Mouse (Mus musculus) midbrain, embryonic 14.5 days (tissue): ENCODE results near the gene Gm20388. TPM values are rescaled to one million over a fixed set of nuclear protein-coding genes. Genes with fewer than 3 reads are reported as not detected.
A peak's percentile ranks its signal among the peaks of the same experiment; 100 is the strongest.

Experiments used
- ATAC-seq: fragments of 200-750 bp; cut with Nextera tagmentation; 2 replicates; pipeline ENCODE4 v1.8.0; 2017; ENCODE audit warnings: moderate number of reproducible peaks, moderate library complexity; ENCODE audit not compliant: low FRiP score, low TSS enrichment
- DNase-seq: peaks from one replicate; pipeline ENCODE4 v3.0.0-alpha.2; 2015
- H3K27ac ChIP-seq: fragments of 300-500 bp; sonication (generic); replicated peaks from 2 replicates; pipeline ENCODE4 v1.5.1; 2014; ENCODE audit warnings: mild to moderate bottlenecking, low read depth, low read length, moderate library complexity
- H3K27me3 ChIP-seq: fragments of 300-500 bp; sonication (generic); 2 replicates; pipeline ENCODE4 v1.6.1; 2014; ENCODE audit warnings: low read length, control low read depth, mixed read lengths; ENCODE audit not compliant: control insufficient read depth, insufficient read depth
- H3K36me3 ChIP-seq: fragments of 300-500 bp; sonication (generic); 2 replicates; pipeline ENCODE4 v1.6.1; 2014; ENCODE audit warnings: low read length, control low read depth; ENCODE audit not compliant: control insufficient read depth, insufficient read depth
- H3K4me1 ChIP-seq: fragments of 300-500 bp; sonication (generic); 2 replicates; pipeline ENCODE4 v1.6.1; 2014; ENCODE audit warnings: mild to moderate bottlenecking, antibody characterized with exemption, low read length, control low read depth; ENCODE audit not compliant: control insufficient read depth, insufficient read depth
- H3K4me2 ChIP-seq: fragments of 300-500 bp; sonication (generic); 2 replicates; pipeline ENCODE4 v1.6.1; 2014; ENCODE audit warnings: mild to moderate bottlenecking, low read length, moderate library complexity
- H3K4me3 ChIP-seq: fragments of 300-500 bp; sonication (generic); replicated peaks from 2 replicates; pipeline ENCODE4 v1.5.1; 2014; ENCODE audit warnings: low read depth, low read length
- H3K9ac ChIP-seq: fragments of 300-500 bp; sonication (generic); replicated peaks from 2 replicates; pipeline ENCODE4 v1.6.1; 2014; ENCODE audit warnings: mild to moderate bottlenecking, low read length, moderate library complexity
- H3K9me3 ChIP-seq: fragments of 300-500 bp; sonication (generic); 2 replicates; pipeline ENCODE4 v1.6.1; 2016; ENCODE audit warnings: low read length, control low read depth, mixed read lengths; ENCODE audit not compliant: control insufficient read depth
- WGBS: fragments of 180-500 bp; shearing (Covaris S2); extraction: QIAGEN DNeasy Blood & Tissue Kit; methylation state at CpG from one replicate; pipeline ENCODE4 v1.1.7; 2014; 5-methylcytosine and 5-hydroxymethylcytosine counted together
- polyA plus RNA-seq: library from polyadenylated mRNA; unstranded; fragments of >200 nt; fragmentation: Nextera tagmentation; extraction: Ambion mirVana; gene quantifications from 2 replicates; pipeline ENCODE4 v1.2.1, GENCODE M21; 2014

The Gm20388 gene
- polyA plus RNA-seq, 1 experiment from 2014 or later, result 4.1 TPM

GRCm38 (mm10) chr8:122475580-122476320 is 2565.1 kb downstream of the Gm20388 start, which contains the start of the genes Rnf166 and Ctu2:
Rnf166 (minus strand) TSS chr8:122476064.
Ctu2 (plus strand) TSS chr8:122476143.
- Histone ChIP-seq H3K4me1 (peaks cover 16% of the 10 kb centered on the region), H3K27me3 (no peaks in the 10 kb centered on the region), H3K4me2 (peak within 1 kb of the TSS; percentile 95), H3K27ac (peak within 1 kb of the TSS; percentile 88), H3K4me3 (peak within 1 kb of the TSS; percentile 99), H3K36me3 (peaks cover 50% of the 10 kb centered on the region), H3K9ac (peak within 1 kb of the TSS; percentile 89), H3K9me3 (no peaks in the 10 kb centered on the region)
- WGBS, result under 1% methylated on average over 92 of the region's 103 CpGs
- ATAC-seq (peak; percentile 93), DNase-seq (peak; percentile 97)

- Histone ChIP-seq H3K27ac (no peak overlapping the region), H3K4me1 (no peaks in the 10 kb centered on the region), H3K36me3 (peaks cover 65% of the 10 kb centered on the region), H3K9ac (no peak overlapping the region), H3K9me3 (no peaks in the 10 kb centered on the region), H3K4me3 (no peak overlapping the region), H3K27me3 (no peaks in the 10 kb centered on the region), H3K4me2 (no peak overlapping the region)
- DNase-seq, result no peak
- ATAC-seq, result 0 out of 2 replicates have a peak, but pooled peaks have one; percentile 17
- 97% methylated on average over 8 of the region's 8 CpGs for WGBS
These were observed 2571.8 kb downstream of the Gm20388 start for GRCm38 (mm10) chr8:122482448-122482847.

DNA sequence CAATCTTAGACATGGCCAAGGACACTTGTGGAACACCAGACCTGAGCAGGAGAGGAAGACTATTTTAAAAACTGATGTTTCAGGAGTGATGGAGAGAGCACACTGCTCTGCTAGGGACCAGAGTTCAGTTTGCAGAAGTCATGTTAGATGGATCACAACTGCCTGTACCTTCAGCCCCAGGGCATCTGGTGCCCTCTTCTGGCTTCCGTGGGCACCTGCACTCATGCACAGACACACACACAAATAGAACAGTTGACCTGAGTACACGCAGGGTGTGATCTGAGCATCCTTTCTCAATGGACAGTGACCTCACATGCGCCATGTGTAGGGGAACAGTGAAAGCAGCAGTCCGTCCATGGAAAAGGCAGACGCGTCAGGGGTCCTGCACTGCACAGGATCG is 2573.2 kb downstream of the Gm20388 start:
- H3K4me3 ChIP-seq, result no peak overlapping the region
- ATAC-seq, result no peak
- no peak overlapping the region for H3K27ac ChIP-seq
- H3K4me1 ChIP-seq, result no peaks in the 10 kb centered on the region
- no peak for DNase-seq
- H3K36me3 ChIP-seq, result peaks cover 51% of the 10 kb centered on the region
- no peaks in the 10 kb centered on the region for H3K9me3 ChIP-seq
- H3K4me2 ChIP-seq, result no peak overlapping the region
- no peak overlapping the region for H3K9ac ChIP-seq
- WGBS, result 95% methylated on average over 7 of the region's 7 CpGs
- no peaks in the 10 kb centered on the region for H3K27me3 ChIP-seq

GRCm38 (mm10) chr8:122484831-122485230 is 2574.2 kb downstream of the Gm20388 start:
- DNase-seq (no peak), ATAC-seq (no peak)
- H3K4me2 ChIP-seq, result no peak overlapping the region
- H3K36me3 ChIP-seq, result peaks cover 41% of the 10 kb centered on the region
- H3K9ac ChIP-seq, result no peak overlapping the region
- no peak overlapping the region for H3K4me3 ChIP-seq
- no peak overlapping the region for H3K27ac ChIP-seq
- WGBS, result 93% methylated on average over 12 of the region's 12 CpGs
- H3K27me3 ChIP-seq, result no peaks in the 10 kb centered on the region
- H3K4me1 ChIP-seq, result no peaks in the 10 kb centered on the region
- H3K9me3 ChIP-seq, result no peaks in the 10 kb centered on the region

GRCm38 (mm10) chr8:122488387-122488786 is 2577.7 kb downstream of the Gm20388 start:
- ATAC-seq (no peak), DNase-seq (no peak)
- H3K4me3 ChIP-seq, result no peak overlapping the region

DNA sequence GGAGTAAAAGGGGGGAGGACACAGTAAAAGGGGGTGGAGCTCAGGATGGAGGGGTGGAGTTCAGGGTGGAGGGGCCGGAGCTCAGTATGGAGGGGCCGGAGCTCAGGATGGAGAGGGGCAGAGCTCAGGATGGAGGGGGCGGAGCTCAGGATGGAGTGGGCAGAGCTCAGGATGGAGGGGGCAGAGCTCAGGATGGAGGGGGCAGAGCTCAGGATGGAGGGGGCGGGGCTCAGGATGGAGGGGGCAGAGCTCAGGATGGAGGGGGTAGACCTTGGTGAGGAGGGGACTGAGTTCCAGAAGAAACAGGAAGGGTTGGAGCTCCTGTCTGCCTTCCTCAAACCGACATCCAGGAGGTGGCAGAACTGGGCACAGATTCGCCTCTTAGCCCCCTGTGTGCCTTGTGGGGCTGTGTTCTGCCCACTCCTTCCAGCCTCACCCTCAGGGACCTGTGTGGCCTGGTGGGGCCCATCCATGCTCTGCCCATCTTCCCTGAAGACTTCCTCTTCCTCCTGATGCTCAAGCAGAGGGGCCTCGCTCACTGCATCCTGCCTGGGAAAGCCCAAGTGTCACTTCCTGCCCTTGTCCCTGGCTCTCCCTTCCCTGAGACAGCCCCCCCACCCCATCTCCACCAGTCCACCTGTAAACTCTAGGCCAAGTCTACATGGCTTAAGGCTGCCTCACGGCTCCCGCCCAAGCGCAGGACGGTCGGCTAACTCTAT is 2586.5 kb downstream of the Gm20388 start:
- H3K4me2 ChIP-seq, result no peak overlapping the region
- no peaks in the 10 kb centered on the region for H3K36me3 ChIP-seq
- no peak overlapping the region for H3K27ac ChIP-seq
- WGBS, result 82% methylated on average over 12 of the region's 12 CpGs
- ATAC-seq (no peak), DNase-seq (no peak)
- no peak overlapping the region for H3K4me3 ChIP-seq
- no peaks in the 10 kb centered on the region for H3K4me1 ChIP-seq
- no peak overlapping the region for H3K9ac ChIP-seq
- H3K27me3 ChIP-seq, result no peaks in the 10 kb centered on the region
- no peaks in the 10 kb centered on the region for H3K9me3 ChIP-seq

More at GRCm38 (mm10) chr8:122488387-122488786, 2577.7 kb downstream of the Gm20388 start:
- no peak overlapping the region for H3K27ac ChIP-seq
- H3K4me2 ChIP-seq, result no peak overlapping the region
- H3K9ac ChIP-seq, result no peak overlapping the region
- no peaks in the 10 kb centered on the region for H3K27me3 ChIP-seq
- H3K36me3 ChIP-seq, result peaks cover 11% of the 10 kb centered on the region
- H3K9me3 ChIP-seq, result no peaks in the 10 kb centered on the region
- WGBS, result 90% methylated on average over 9 of the region's 9 CpGs
- H3K4me1 ChIP-seq, result no peaks in the 10 kb centered on the region

GRCm38 (mm10) chr8:122497912-122498311 is 2587.3 kb downstream of the Gm20388 start:
- 60% methylated on average over 17 of the region's 17 CpGs for WGBS
- ATAC-seq, result no peak
- Histone ChIP-seq H3K4me1 (no peaks in the 10 kb centered on the region), H3K9ac (no peak overlapping the region), H3K27me3 (no peaks in the 10 kb centered on the region), H3K4me3 (no peak overlapping the region), H3K9me3 (no peaks in the 10 kb centered on the region), H3K27ac (no peak overlapping the region), H3K36me3 (no peaks in the 10 kb centered on the region), H3K4me2 (no peak overlapping the region)
- DNase-seq, result no peak

DNA sequence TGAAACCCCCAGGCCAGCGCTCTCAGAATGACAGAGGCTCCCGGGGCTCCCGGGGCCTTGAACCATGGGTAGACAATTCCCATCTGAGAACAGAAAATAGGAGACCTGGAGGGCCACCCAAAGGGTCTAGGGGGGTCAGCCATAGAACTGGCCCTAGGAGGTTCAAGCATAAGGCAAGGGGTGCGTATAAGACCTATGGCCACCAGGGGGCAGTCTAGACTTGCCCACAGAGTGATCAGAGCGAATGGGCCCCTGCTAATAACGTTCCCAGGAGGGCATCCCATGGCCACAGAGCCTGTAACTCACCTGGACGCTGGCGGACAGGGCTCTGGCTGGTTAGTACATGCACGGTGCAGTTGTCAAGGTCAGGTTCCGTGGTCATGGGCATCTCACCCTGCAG is 2590.2 kb downstream of the Gm20388 start:
- Histone ChIP-seq H3K9ac (no peak overlapping the region), H3K9me3 (no peaks in the 10 kb centered on the region), H3K4me3 (no peak overlapping the region), H3K36me3 (no peaks in the 10 kb centered on the region), H3K27ac (no peak overlapping the region), H3K4me2 (no peak overlapping the region), H3K4me1 (no peaks in the 10 kb centered on the region), H3K27me3 (no peaks in the 10 kb centered on the region)
- DNase-seq (peak; percentile 92), ATAC-seq (no peak)
- WGBS, result 34% methylated on average over 10 of the region's 10 CpGs
